Mouse (Mus musculus): ENCODE results near the gene Tmem132e.

DNA sequence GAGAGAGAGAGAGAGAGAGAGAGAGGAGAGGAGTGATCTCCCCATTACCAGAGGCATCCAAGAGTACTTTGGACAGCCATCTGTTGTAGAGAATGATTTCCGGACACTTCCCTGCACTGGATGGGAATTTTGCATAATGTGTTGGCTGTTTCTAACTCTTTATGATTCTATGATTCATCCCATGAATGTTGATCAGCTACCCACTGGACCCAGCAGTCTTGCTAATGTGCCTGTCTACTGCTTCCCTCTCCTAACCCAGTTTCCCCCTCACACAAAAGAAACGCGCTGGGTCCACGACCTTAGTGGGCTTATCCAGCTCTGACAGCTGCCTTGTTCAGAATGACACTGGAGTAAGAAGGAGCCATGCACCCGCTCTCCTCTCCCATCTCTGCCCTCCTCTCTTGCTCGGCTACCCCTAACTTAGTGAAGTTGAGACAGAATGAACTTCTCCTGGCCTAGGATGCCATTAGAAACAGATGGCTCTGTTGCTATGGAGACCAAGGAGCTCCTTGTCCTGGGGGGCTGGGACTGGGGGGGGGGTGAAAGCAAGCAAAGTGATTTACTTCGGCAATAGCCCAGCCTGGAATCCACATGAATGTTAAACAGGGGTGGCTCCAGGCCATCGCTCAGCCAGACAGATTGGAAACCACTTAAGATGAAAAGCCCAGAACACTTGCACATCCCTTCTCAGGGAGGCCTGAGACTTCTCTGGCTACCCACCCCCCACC, 98.8 kb downstream of the Tmem132e start:
- no peak for TF ChIP-seq CTCF (IDR thresholded peaks at IDR 0.05; ENCODE audit: control insufficient read depth, insufficient read depth, low read length)
- TF ChIP-seq POLR2A (IDR thresholded peaks at IDR 0.05; ENCODE audit: borderline replicate concordance, control insufficient read depth, low read depth, low read length): no peak

All from bone marrow, adult 2 months (tissue).